Mouse (Mus musculus) hindbrain, embryonic 15.5 days (tissue): ENCODE data around the gene Daam2. TPM values are rescaled to one million over a fixed set of nuclear protein-coding genes. Genes with fewer than 3 reads are reported as not detected.

Source experiments
- ATAC-seq: fragments of 200-750 bp; cut with Nextera tagmentation; 2 replicates; pipeline ENCODE4 v1.8.0; 2017; ENCODE audit warnings: low read depth, moderate number of reproducible peaks, moderate TSS enrichment; ENCODE audit not compliant: low FRiP score
- H3K27ac ChIP-seq: fragments of 300-500 bp; sonication (generic); replicated peaks from 2 replicates; pipeline ENCODE4 v1.5.1; 2015; ENCODE audit warnings: mild to moderate bottlenecking, inconsistent platforms
- H3K27me3 ChIP-seq: fragments of 300-500 bp; sonication (generic); 2 replicates; pipeline ENCODE4 v1.6.1; 2015; ENCODE audit warnings: control low read depth, inconsistent platforms
- H3K36me3 ChIP-seq: fragments of 300-500 bp; sonication (generic); 2 replicates; pipeline ENCODE4 v1.6.1; 2015; ENCODE audit warnings: control low read depth, inconsistent platforms
- H3K4me1 ChIP-seq: fragments of 300-500 bp; sonication (generic); replicated peaks from 2 replicates; pipeline ENCODE4 v1.6.1; 2015; ENCODE audit warnings: control low read depth, inconsistent platforms
- H3K4me2 ChIP-seq: fragments of 300-500 bp; sonication (generic); 2 replicates; pipeline ENCODE4 v1.6.1; 2015; ENCODE audit warnings: moderate library complexity, mild to moderate bottlenecking, inconsistent platforms
- H3K4me3 ChIP-seq: fragments of 300-500 bp; sonication (generic); 2 replicates; pipeline ENCODE4 v1.5.1; 2015; ENCODE audit warnings: mild to moderate bottlenecking, inconsistent platforms
- H3K9ac ChIP-seq: fragments of 300-500 bp; sonication (generic); 2 replicates; pipeline ENCODE4 v1.6.1; 2015; ENCODE audit warnings: inconsistent platforms
- H3K9me3 ChIP-seq: fragments of 300-500 bp; sonication (generic); 2 replicates; pipeline ENCODE4 v1.6.1; 2016; ENCODE audit warnings: control low read depth, inconsistent platforms
- WGBS: fragments of 180-500 bp; shearing (Covaris S2); methylation state at CpG from one replicate; pipeline ENCODE4 v1.1.7; 2015; 5-methylcytosine and 5-hydroxymethylcytosine counted together
- polyA plus RNA-seq: library from polyadenylated mRNA; unstranded; fragments of >200 nt; fragmentation: Nextera tagmentation; extraction: Ambion mirVana; gene quantifications from 2 replicates; pipeline ENCODE4 v1.2.1, GENCODE M21; 2015

Gene Daam2
- polyA plus RNA-seq, 1 experiment from 2014 or later: 2.5 TPM

- peak within 1 kb of the TSS; percentile 54; the same call in 1 of the 2 replicates for H3K27ac ChIP-seq
- peak within 1 kb of the TSS; percentile 67 for H3K4me2 ChIP-seq
- H3K36me3 ChIP-seq: no peaks in the 10 kb centered on the region
- under 1% methylated on average over 28 of the region's 28 CpGs for WGBS
- no peaks in the 10 kb centered on the region for H3K27me3 ChIP-seq
- peak within 1 kb of the TSS; percentile 66 for H3K4me3 ChIP-seq
- H3K9me3 ChIP-seq: no peaks in the 10 kb centered on the region
- peaks cover 18% of the 10 kb centered on the region for H3K4me1 ChIP-seq
- peak within 1 kb of the TSS; percentile 68 for H3K9ac ChIP-seq
- ATAC-seq: peak; percentile 99
These were observed 135.9 kb downstream of the Daam2 start, which contains the start of gene Mocs1 for GRCm38 (mm10) chr17:49428239-49428688. TSS of gene Mocs1 (plus strand) at chr17:49428362.

DNA sequence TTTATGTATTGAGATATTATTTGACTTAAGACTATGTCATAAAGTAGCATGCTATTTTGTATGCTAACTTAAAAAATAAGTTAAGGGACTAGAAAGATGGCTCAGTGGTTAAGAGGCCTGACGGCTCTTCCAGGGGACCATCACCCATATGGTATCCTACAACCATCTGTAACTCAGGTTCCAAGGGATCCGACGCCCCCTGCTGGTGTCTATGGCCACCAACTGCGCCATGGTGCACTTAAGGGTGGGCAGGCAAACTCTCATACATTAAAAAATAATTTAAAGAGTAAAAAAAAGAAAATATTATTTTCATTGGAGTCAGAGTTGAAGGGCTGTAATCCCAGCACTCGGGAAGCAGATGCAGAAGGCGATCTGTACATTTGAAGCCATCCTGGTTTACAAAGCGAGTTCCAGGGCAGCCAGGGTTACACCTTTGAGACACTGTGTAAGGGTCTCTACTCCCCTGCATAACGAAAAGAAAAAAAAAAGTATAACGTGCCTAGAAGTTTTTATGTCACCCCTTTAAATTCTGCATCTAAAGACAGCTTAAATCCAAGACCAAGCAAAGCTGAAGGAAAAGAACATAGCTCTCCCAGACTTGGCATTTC is 136.4 kb downstream of the Daam2 start:
- Histone ChIP-seq H3K9ac (no peak overlapping the region), H3K27ac (no peak overlapping the region), H3K4me3 (peak overlapping the region; percentile 66), H3K4me1 (peaks cover 18% of the 10 kb centered on the region), H3K4me2 (peak overlapping the region; percentile 67), H3K9me3 (no peaks in the 10 kb centered on the region), H3K27me3 (no peaks in the 10 kb centered on the region), H3K36me3 (no peaks in the 10 kb centered on the region)
- 21% methylated on average over 9 of the region's 9 CpGs for WGBS
- peak; percentile 4; the same call in 1 of the 2 replicates for ATAC-seq

- H3K9me3 ChIP-seq: no peaks in the 10 kb centered on the region
- no peaks in the 10 kb centered on the region for H3K36me3 ChIP-seq
- no peak overlapping the region for H3K4me2 ChIP-seq
- H3K4me1 ChIP-seq: peaks cover 9% of the 10 kb centered on the region
- H3K27ac ChIP-seq: no peak overlapping the region
- no peaks in the 10 kb centered on the region for H3K27me3 ChIP-seq
- no peak overlapping the region for H3K9ac ChIP-seq
- H3K4me3 ChIP-seq: no peak overlapping the region
- 92% methylated on average over 3 of the region's 3 CpGs for WGBS
- ATAC-seq: no peak
These were observed 140.3 kb downstream of the Daam2 start for GRCm38 (mm10) chr17:49423872-49424271.

- no peaks in the 10 kb centered on the region for H3K9me3 ChIP-seq
- H3K4me2 ChIP-seq: no peak overlapping the region
- no peaks in the 10 kb centered on the region for H3K36me3 ChIP-seq
- no peak overlapping the region for H3K9ac ChIP-seq
- peaks cover 5% of the 10 kb centered on the region; the same call in 1 of the 2 replicates for H3K4me1 ChIP-seq
- H3K4me3 ChIP-seq: no peak overlapping the region
- 84% methylated on average over 2 of the region's 2 CpGs for WGBS
- no peak for ATAC-seq
- H3K27ac ChIP-seq: no peak overlapping the region
- H3K27me3 ChIP-seq: no peaks in the 10 kb centered on the region
These were observed 141.1 kb downstream of the Daam2 start for GRCm38 (mm10) chr17:49423067-49423325.

DNA sequence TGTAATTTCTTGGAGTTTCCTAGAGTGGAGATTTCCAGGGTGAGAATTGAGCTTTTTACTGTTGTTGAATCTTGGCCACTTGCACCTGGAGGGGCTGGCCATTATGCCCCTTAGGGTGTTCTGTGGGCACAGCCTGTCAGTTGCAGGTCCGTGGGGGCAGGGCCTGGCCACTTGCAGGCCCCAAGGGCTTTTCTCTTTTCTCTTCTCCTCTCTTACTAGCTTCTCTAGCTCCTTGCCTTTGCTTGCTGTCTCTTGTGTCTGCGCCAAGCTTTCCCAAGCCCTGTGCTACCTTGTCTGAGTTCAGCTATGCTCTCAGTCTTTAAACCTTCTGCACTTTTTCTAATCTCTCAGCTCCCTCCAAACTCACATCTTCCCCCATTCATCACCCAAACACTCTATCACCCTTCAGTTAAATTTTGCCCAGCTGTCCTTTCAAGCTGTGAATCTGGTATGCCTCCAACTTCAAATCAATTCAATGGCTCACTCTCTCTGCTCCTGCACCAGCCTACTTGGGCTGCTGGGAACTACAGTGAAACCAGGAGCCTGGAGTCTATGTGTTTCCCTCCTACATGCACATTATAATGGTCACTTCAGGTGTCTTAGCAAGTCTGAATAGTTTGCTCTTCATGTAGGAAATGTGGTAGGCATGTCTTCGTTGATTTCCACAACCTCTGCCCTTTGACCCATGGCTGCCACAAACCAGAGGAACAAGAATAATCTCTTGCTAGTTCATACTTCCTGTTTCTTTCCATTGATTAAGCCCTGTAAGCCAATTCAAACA is 141.7 kb downstream of the Daam2 start:
- no peak overlapping the region for H3K9ac ChIP-seq
- H3K4me2 ChIP-seq: no peak overlapping the region
- H3K4me3 ChIP-seq: no peak overlapping the region
- H3K36me3 ChIP-seq: no peaks in the 10 kb centered on the region
- no peaks in the 10 kb centered on the region for H3K9me3 ChIP-seq
- no peaks in the 10 kb centered on the region for H3K27me3 ChIP-seq
- ATAC-seq: no peak
- H3K4me1 ChIP-seq: no peaks in the 10 kb centered on the region
- no peak overlapping the region for H3K27ac ChIP-seq
- 81% methylated on average over 3 of the region's 3 CpGs for WGBS

- ATAC-seq: no peak
- Histone ChIP-seq H3K27me3 (no peaks in the 10 kb centered on the region), H3K4me1 (no peaks in the 10 kb centered on the region), H3K27ac (no peak overlapping the region), H3K4me2 (no peak overlapping the region), H3K9me3 (no peaks in the 10 kb centered on the region), H3K36me3 (no peaks in the 10 kb centered on the region), H3K4me3 (no peak overlapping the region), H3K9ac (no peak overlapping the region)
- WGBS: 78% methylated on average over 6 of the region's 6 CpGs
These were observed 144.3 kb downstream of the Daam2 start for GRCm38 (mm10) chr17:49419813-49420212.

DNA sequence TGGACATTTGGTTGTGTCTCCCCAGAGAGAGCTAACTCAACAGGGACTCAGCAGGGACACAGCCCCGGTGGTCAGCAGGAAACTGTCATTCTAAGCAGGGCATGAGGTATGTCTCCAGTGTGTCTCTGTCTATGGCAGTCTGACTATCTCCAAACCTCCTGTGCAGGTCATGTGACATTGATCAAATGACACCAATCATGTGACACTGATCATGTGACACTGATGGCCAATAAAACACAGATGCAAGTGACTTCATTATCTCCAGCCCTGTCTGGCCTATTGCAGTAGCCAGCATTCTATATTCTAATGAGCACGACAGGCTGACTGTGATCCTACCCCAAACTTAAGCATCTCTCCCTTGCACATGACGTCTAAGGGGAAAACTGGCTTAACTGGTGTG is 147.9 kb downstream of the Daam2 start:
- Histone ChIP-seq H3K27ac (no peak overlapping the region), H3K9me3 (no peaks in the 10 kb centered on the region), H3K9ac (no peak overlapping the region), H3K4me1 (no peaks in the 10 kb centered on the region), H3K36me3 (no peaks in the 10 kb centered on the region), H3K27me3 (no peaks in the 10 kb centered on the region), H3K4me2 (no peak overlapping the region), H3K4me3 (no peak overlapping the region)
- ATAC-seq: no peak
- 79% methylated on average over 3 of the region's 3 CpGs for WGBS

DNA sequence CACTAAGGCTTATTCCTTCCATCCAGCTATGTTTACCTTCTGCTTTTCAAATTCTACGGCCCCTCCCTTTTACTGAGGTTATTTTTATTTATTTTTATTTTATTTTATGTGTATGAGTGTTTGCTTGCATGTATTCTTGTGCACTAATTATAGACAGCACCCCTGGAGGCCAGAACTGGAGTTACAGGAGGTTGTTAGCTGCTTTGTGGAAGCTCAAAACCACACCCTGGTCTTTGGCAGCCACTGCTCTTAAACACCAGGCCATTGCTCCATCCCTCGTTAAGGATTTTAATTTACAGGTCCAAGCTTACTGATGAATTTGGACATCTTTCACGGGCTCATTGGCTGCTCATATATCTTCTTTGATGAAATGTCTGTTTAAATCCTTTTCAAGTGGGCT is 150.6 kb downstream of the Daam2 start:
- WGBS: 53% methylated on average over 3 of the region's 3 CpGs
- Histone ChIP-seq H3K4me1 (no peaks in the 10 kb centered on the region), H3K4me3 (no peak overlapping the region), H3K9ac (no peak overlapping the region), H3K9me3 (no peaks in the 10 kb centered on the region), H3K27me3 (no peaks in the 10 kb centered on the region), H3K36me3 (no peaks in the 10 kb centered on the region), H3K4me2 (no peak overlapping the region), H3K27ac (no peak overlapping the region)
- no peak for ATAC-seq

GRCm38 (mm10) chr17:49412974-49413373 is 151.2 kb downstream of the Daam2 start:
- no peaks in the 10 kb centered on the region for H3K36me3 ChIP-seq
- no peak overlapping the region for H3K4me2 ChIP-seq
- H3K27ac ChIP-seq: no peak overlapping the region
- no peak overlapping the region for H3K9ac ChIP-seq
- no peak overlapping the region for H3K4me3 ChIP-seq
- no peaks in the 10 kb centered on the region for H3K9me3 ChIP-seq
- WGBS: 89% methylated on average over 5 of the region's 5 CpGs
- no peaks in the 10 kb centered on the region for H3K27me3 ChIP-seq
- no peak for ATAC-seq
- no peaks in the 10 kb centered on the region for H3K4me1 ChIP-seq

Other genes starting within 250 kb of the Daam2 start
- 3.2 and 5.5 TPM in 2 replicates for gene Mocs1, start 136.0 kb downstream of the Daam2 start, polyA plus RNA-seq
- gene Kif6, start 50.8 kb upstream of the Daam2 start, polyA plus RNA-seq: 1.9 and 2.3 TPM in 2 replicates